Mouse (Mus musculus) liver, embryonic 14.5 days (tissue): ENCODE measurements around the gene Mknk1. TPM values are rescaled to one million over a fixed set of nuclear protein-coding genes. Genes with fewer than 3 reads are reported as not detected.

Source experiments
- ATAC-seq: fragments of 200-750 bp; cut with Nextera tagmentation; 2 replicates; pipeline ENCODE4 v1.8.0; 2017; ENCODE audit warnings: moderate number of reproducible peaks, mild to moderate bottlenecking, moderate library complexity; ENCODE audit not compliant: insufficient read depth
- DNase-seq, 3 experiments: peaks; one replicate each; pipeline ENCODE4 v3.0.0-alpha.2; 2012 to 2013; ENCODE audit warnings: low read depth in 3 of 3, low spot score in 3 of 3
- H3K27ac ChIP-seq: fragments of 300-500 bp; sonication (generic); 2 replicates; pipeline ENCODE4 v1.5.1; 2014; ENCODE audit warnings: moderate library complexity, mild to moderate bottlenecking, control low read depth, inconsistent platforms
- H3K27me3 ChIP-seq: fragments of 300-500 bp; sonication (generic); 2 replicates; pipeline ENCODE4 v1.6.1; 2014; ENCODE audit warnings: mild to moderate bottlenecking, low read length, moderate library complexity; ENCODE audit not compliant: control insufficient read depth, insufficient read depth
- H3K36me3 ChIP-seq: fragments of 300-500 bp; sonication (generic); replicated peaks from 2 replicates; pipeline ENCODE4 v1.6.1; 2014; ENCODE audit warnings: low read depth; ENCODE audit not compliant: control insufficient read depth, insufficient read depth
- H3K4me1 ChIP-seq, 2 experiments: fragments of 200-500 bp in 1 of 2; fragments of 300-500 bp in 1 of 2; sonication (generic) in 1 of 2; replicated peaks; 2 replicates each; pipeline ENCODE4 v1.6.1; 2012 to 2014; ENCODE audit warnings: antibody characterized with exemption in 1 of 2, inconsistent platforms in 1 of 2, low read length in 1 of 2; ENCODE audit not compliant: control insufficient read depth in 2 of 2, insufficient read depth in 2 of 2
- H3K4me2 ChIP-seq: fragments of 300-500 bp; sonication (generic); 2 replicates; pipeline ENCODE4 v1.6.1; 2014; ENCODE audit warnings: low read depth, mild to moderate bottlenecking, control low read depth, moderate library complexity
- H3K4me3 ChIP-seq, 2 experiments: fragments of 200-500 bp in 1 of 2; fragments of 300-500 bp in 1 of 2; sonication (generic) in 1 of 2; 2 replicates each; pipeline ENCODE4 v1.5.1; 2012 to 2014; ENCODE audit warnings: low read depth in 2 of 2, low read length in 2 of 2, mild to moderate bottlenecking in 2 of 2, control low read depth in 1 of 2, inconsistent platforms in 1 of 2, moderate library complexity in 1 of 2; ENCODE audit not compliant: insufficient read depth in 1 of 2
- H3K9ac ChIP-seq: fragments of 300-500 bp; sonication (generic); replicated peaks from 2 replicates; pipeline ENCODE4 v1.6.1; 2014; ENCODE audit warnings: mild to moderate bottlenecking, control low read depth, moderate library complexity
- H3K9me3 ChIP-seq: fragments of 300-500 bp; sonication (generic); 2 replicates; pipeline ENCODE4 v1.6.1; 2016; ENCODE audit warnings: low read length, mixed read lengths; ENCODE audit not compliant: control insufficient read depth
- CTCF ChIP-seq: IDR thresholded peaks from 2 replicates; pipeline ENCODE4 v1.5.1; 2016; ENCODE audit warnings: antibody characterized with exemption, low read depth, control low read depth
- EP300 ChIP-seq: IDR thresholded peaks from 2 replicates; pipeline ENCODE4 v1.6.1; 2016; ENCODE audit warnings: antibody characterized with exemption, low read depth
- WGBS: fragments of 180-500 bp; shearing (Covaris S2); extraction: QIAGEN DNeasy Blood & Tissue Kit; methylation state at CpG from one replicate; pipeline ENCODE4 v1.1.7; 2014; ENCODE audit not compliant: insufficient replicate concordance; 5-methylcytosine and 5-hydroxymethylcytosine counted together
- polyA plus RNA-seq, 2 experiments: library from polyadenylated mRNA; depleted of rRNA in 1 of 2; stranded (reverse) in 1 of 2; unstranded in 1 of 2; fragments of >200 nt; fragmentation: Nextera tagmentation in 1 of 2; extraction: Ambion mirVana in 1 of 2; gene quantifications; 2 replicates each; pipeline versions ENCODE4 v1.2.1 to v1.2.3; 2012 to 2014

Mknk1 gene
- polyA plus RNA-seq, 2 experiments: 21.3 to 34.8 TPM

DNA sequence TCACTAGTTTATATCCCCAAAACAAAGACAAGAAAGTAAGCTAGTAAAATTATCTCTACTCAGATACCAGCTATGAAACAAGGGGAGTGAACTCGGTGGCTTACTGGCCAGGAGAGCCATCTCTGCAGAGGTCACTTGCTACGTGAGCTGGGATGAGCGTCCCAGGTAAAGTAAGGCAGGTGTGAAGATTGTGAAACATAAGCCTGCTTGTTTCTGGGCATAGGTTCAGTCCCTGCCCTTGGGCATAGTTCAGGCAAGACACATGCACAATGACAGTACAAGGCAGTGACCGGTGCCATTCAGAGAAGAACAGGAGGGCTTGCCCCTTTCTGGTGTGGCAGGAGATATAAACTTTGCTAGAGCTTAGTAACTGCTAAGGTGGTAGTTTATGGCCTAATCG is 23.4 kb upstream of the Mknk1 start:
- TF ChIP-seq EP300 (no peak), CTCF (no peak)
- Histone ChIP-seq H3K27ac (no peak overlapping the region), H3K4me2 (no peak overlapping the region), H3K36me3 (no peaks in the 10 kb centered on the region; the same call in 1 of the 2 replicates), H3K4me1 (peaks cover 0 to 2% of the 10 kb centered on the region in 2 experiments; a peak in 2 of 4 replicates), H3K9me3 (no peaks in the 10 kb centered on the region), H3K9ac (no peak overlapping the region), H3K27me3 (no peaks in the 10 kb centered on the region), H3K4me3 (no peak overlapping the region)
- no peak for DNase-seq
- ATAC-seq: no peak
- WGBS: 80% methylated on average over 5 of the region's 5 CpGs

DNA sequence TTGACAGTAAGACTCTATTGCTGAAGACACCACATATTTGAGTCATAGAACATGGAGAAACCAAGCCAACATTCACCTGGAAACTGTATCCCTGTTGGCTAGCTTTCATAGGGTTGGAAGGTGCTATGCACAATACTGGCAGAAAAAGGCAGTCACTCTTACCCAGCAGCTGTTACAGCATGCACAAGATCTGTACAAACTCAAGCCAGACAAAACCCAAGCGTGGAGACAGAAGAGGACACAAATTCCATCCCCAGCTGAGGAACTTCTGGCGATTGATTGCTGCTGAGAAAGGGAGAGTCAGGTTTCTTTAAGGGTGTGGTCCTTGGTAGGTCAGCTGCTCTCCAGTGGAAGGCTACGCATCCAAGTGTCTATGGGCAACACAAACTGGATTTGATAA is 18.8 kb upstream of the Mknk1 start:
- no peak overlapping the region for H3K9ac ChIP-seq
- DNase-seq (no peak), ATAC-seq (no peak)
- H3K4me1 ChIP-seq: peaks cover 25 to 34% of the 10 kb centered on the region in 2 experiments
- no peak overlapping the region for H3K27ac ChIP-seq
- no peaks in the 10 kb centered on the region for H3K9me3 ChIP-seq
- no peaks in the 10 kb centered on the region for H3K27me3 ChIP-seq
- no peak overlapping the region for H3K4me3 ChIP-seq
- no peak overlapping the region for H3K4me2 ChIP-seq
- TF ChIP-seq CTCF: no peak
- no peak for TF ChIP-seq EP300
- H3K36me3 ChIP-seq: no peaks in the 10 kb centered on the region
- WGBS: 50% methylated on average over 3 of the region's 3 CpGs

DNA sequence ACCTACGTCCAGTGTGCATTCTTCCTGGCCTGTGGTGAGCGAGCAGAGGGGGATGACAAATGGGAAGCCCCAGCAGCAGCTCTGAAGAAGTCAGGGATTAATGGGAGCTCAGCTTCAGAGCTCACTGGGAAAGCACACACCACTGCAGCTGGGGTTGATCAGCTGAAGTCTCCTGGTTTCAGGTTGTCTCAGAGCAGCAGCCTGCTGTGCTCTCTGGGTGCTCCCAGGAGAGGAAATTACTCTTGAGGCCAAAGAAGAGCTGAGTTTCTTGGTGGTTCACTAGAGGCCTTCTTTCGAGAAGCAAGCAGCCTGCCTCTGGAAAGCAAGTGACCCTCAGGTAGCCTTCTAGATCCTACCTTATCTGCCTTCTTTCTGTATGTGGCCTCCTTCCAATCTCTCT is 18.1 kb upstream of the Mknk1 start:
- no peak overlapping the region for H3K27ac ChIP-seq
- no peak overlapping the region for H3K4me3 ChIP-seq
- no peak overlapping the region for H3K9ac ChIP-seq
- H3K4me1 ChIP-seq: peaks cover 27 to 40% of the 10 kb centered on the region in 2 experiments
- TF ChIP-seq EP300: no peak
- TF ChIP-seq CTCF: no peak
- no peaks in the 10 kb centered on the region for H3K9me3 ChIP-seq
- 69% methylated on average over 3 of the region's 3 CpGs for WGBS
- ATAC-seq (no peak), DNase-seq (no peak)
- no peaks in the 10 kb centered on the region for H3K36me3 ChIP-seq
- no peak overlapping the region for H3K4me2 ChIP-seq
- no peaks in the 10 kb centered on the region for H3K27me3 ChIP-seq

DNA sequence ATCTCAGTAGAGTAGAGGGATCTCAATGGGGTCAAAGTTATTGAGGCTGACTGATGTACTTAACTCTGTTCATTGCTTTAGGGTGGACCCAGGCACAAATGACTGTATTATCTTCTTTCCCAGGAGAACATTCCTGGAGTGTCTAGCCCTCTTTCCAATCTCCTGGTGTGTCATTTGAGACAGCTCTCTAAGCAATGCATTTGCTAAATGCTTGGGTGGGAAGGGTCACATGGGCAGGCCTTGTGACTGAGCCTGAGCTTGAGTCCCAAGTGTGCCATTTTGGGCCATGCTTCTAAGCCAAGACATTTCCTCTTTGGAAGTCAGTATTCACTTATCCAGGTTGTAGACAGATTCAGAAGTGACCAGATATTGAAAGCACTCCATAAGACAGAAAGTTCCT is 17.6 kb upstream of the Mknk1 start:
- Histone ChIP-seq H3K36me3 (no peaks in the 10 kb centered on the region), H3K4me2 (no peak overlapping the region), H3K9ac (no peak overlapping the region), H3K27ac (no peak overlapping the region), H3K4me3 (no peak overlapping the region), H3K27me3 (no peaks in the 10 kb centered on the region), H3K9me3 (no peaks in the 10 kb centered on the region), H3K4me1 (peaks cover 27 to 40% of the 10 kb centered on the region in 2 experiments)
- no peak for ATAC-seq
- DNase-seq: no peak
- no peak for TF ChIP-seq EP300
- no peak for TF ChIP-seq CTCF

DNA sequence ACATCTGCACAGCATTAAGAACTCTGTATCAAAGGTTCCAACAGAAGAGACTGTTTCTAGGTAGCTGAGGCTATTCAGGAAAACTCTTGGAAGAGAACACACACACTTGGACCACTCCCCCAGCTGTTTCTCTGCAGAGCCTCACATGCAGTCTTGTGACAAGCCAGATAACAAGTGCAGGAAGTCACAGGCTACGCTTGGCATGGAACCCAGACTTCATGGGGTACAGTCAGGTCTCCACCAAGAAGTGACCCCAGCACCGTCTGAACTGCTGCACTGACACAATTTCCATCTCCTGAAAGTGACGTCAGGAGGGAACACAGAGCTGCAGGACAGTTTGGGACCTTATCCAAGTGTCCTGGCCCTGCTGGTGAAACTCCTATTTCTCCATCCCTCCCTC is 17.1 kb upstream of the Mknk1 start:
- Histone ChIP-seq H3K4me1 (peaks cover 27 to 40% of the 10 kb centered on the region in 2 experiments), H3K9me3 (no peaks in the 10 kb centered on the region), H3K4me2 (no peak overlapping the region), H3K9ac (no peak overlapping the region), H3K27ac (no peak overlapping the region), H3K4me3 (no peak overlapping the region), H3K27me3 (no peaks in the 10 kb centered on the region), H3K36me3 (no peaks in the 10 kb centered on the region)
- TF ChIP-seq CTCF (no peak), EP300 (no peak)
- DNase-seq (no peak), ATAC-seq (no peak)
- 22% methylated on average over 3 of the region's 3 CpGs for WGBS
